Mouse (Mus musculus): ENCODE measurements around the gene Ampd1. TPM values are rescaled to one million over a fixed set of nuclear protein-coding genes. Genes with fewer than 3 reads are reported as not detected.

The Ampd1 gene
- polyA plus RNA-seq, 1 experiment, result 1.5 TPM

DNA sequence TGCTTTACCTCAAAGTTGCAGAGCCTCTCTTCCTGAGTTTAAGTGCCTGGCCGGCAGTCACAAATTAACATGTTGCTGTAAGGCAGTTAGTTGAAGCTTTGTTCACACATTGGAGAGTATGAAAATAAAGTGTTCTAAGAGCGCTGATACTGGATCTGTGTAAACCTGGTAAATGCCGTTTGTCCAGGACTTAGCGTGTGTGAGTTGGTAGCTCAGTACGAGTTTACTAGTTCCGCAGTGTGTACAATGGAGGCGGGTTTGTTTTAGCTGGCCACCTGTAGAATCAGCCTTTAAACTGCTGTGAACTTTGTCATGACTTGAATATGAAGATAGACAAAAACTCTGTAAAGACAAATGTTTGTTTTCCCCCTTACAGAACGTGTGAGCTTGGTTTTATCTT, 6.9 kb upstream of the Ampd1 start:
- Histone ChIP-seq H3K27me3 (ENCODE audit: control insufficient read depth, insufficient read depth, low read length) (no peaks in the 10 kb centered on the region), H3K36me3 (ENCODE audit: control insufficient read depth, insufficient read depth, low read length) (no peaks in the 10 kb centered on the region; the same call in 1 of the 2 replicates), H3K4me1 (ENCODE audit: control insufficient read depth, insufficient read depth, low read length) (no peaks in the 10 kb centered on the region), H3K27ac (ENCODE audit: control insufficient read depth, insufficient read depth, low read depth, low read length) (no peak overlapping the region), H3K4me3 (ENCODE audit: control insufficient read depth, low read depth, low read length) (no peak overlapping the region)
- TF ChIP-seq CTCF (IDR thresholded peaks at IDR 0.05; ENCODE audit: control insufficient read depth, insufficient read depth, insufficient replicate concordance, low read depth, low read length) (no peak), POLR2A (IDR thresholded peaks at IDR 0.05; ENCODE audit: control insufficient read depth, low read depth, low read length) (no peak)

DNA sequence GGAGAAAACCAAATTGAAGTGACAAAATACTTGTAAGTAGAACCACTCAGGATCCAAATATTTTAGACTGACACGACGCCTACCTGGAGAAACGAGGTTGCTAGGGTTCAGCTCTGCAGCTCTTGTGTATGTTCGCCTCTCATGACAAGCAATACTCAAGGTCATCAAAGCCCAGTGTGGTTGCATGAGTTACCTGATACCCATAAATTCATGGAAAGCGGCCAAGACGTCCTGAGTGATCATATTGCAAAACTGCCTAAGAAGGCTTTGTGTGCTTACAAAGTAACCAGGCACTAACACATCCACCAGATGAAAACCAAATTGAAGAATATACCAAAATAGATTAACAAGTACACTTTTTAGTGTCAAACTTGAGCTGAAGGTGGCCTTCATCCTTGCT, 4.8 kb upstream of the Ampd1 start:
- Histone ChIP-seq H3K4me1 (ENCODE audit: control insufficient read depth, insufficient read depth, low read length) (no peaks in the 10 kb centered on the region), H3K4me3 (ENCODE audit: control insufficient read depth, low read depth, low read length) (no peak overlapping the region), H3K27me3 (ENCODE audit: control insufficient read depth, insufficient read depth, low read length) (no peaks in the 10 kb centered on the region), H3K36me3 (ENCODE audit: control insufficient read depth, insufficient read depth, low read length) (no peaks in the 10 kb centered on the region; the same call in 1 of the 2 replicates), H3K27ac (ENCODE audit: control insufficient read depth, insufficient read depth, low read depth, low read length) (no peak overlapping the region)
- TF ChIP-seq POLR2A (IDR thresholded peaks at IDR 0.05; ENCODE audit: control insufficient read depth, low read depth, low read length), result no peak

DNA sequence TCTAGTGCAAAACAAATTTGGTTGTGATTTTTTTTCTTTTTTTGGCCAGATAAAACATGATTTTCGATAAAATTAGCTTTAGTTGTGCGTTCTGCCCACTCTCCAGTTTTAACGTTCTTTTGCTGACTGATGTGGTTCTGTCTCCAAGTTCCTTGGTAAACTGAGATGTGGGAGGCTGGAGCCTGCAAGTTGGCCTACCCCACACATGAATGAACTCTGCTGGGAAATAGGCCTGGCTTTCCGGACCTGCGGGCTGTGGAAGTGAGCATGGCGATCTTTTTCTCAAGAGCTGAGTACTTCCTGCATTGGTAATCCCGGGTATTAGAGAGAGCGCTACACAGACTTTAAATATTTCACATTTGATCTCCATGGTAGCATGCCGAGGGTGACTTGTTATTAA, 2.1 kb downstream of the Ampd1 start:
- Histone ChIP-seq H3K27ac (ENCODE audit: control insufficient read depth, insufficient read depth, low read depth, low read length) (no peak overlapping the region), H3K27me3 (ENCODE audit: control insufficient read depth, insufficient read depth, low read length) (no peaks in the 10 kb centered on the region), H3K4me1 (ENCODE audit: control insufficient read depth, insufficient read depth, low read length) (no peaks in the 10 kb centered on the region), H3K36me3 (ENCODE audit: control insufficient read depth, insufficient read depth, low read length) (no peaks in the 10 kb centered on the region), H3K4me3 (ENCODE audit: control insufficient read depth, low read depth, low read length) (no peak overlapping the region)
- no peak for TF ChIP-seq POLR2A (IDR thresholded peaks at IDR 0.05; ENCODE audit: control insufficient read depth, low read depth, low read length)

DNA sequence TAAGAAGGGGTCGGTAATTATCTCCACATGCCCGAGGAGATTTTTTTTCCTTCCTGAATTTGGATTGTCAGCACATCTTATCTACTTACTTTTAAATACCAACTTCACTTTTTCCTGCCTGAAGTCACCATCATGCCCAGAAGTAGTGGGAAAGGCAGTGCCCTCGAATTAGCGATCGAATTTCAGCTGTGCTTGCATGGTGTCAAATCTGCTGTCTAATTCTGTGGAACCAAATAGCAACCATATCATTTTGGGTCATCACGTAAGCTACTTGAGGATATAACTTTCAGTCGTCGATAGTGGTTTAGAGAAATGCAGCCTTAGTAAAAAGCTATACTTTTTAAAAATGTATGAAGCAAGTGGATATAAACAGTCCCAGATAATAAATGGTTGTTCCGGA, 2.7 kb downstream of the Ampd1 start:
- no peaks in the 10 kb centered on the region for H3K27me3 ChIP-seq (ENCODE audit: control insufficient read depth, insufficient read depth, low read length)
- H3K36me3 ChIP-seq (ENCODE audit: control insufficient read depth, insufficient read depth, low read length), result no peaks in the 10 kb centered on the region
- H3K4me1 ChIP-seq (ENCODE audit: control insufficient read depth, insufficient read depth, low read length), result no peaks in the 10 kb centered on the region
- no peak overlapping the region for H3K4me3 ChIP-seq (ENCODE audit: control insufficient read depth, low read depth, low read length)
- H3K27ac ChIP-seq (ENCODE audit: control insufficient read depth, insufficient read depth, low read depth, low read length), result no peak overlapping the region
- TF ChIP-seq CTCF (IDR thresholded peaks at IDR 0.05; ENCODE audit: control insufficient read depth, insufficient read depth, insufficient replicate concordance, low read depth, low read length) (no peak), POLR2A (IDR thresholded peaks at IDR 0.05; ENCODE audit: control insufficient read depth, low read depth, low read length) (no peak)

DNA sequence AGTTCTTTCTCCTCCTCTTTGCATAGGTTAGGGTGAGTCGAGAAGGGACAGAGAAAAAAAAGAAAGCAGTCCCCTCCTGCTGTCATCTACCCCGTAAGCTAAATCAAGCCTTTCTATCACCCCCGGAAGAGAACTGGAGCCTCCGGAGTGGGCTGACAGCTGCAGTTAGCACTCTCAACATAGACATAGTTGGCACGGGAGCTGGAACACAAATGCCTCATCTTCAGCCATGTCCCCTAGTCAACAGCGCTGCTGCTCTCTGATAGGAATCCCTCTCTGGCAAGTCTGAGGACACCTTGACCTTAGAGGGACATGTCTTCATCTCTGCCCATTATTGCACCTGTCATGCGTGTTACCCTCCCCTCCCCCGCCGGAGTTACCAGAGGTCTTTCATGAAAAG, 5.5 kb downstream of the Ampd1 start:
- no peaks in the 10 kb centered on the region for H3K27me3 ChIP-seq (ENCODE audit: control insufficient read depth, insufficient read depth, low read length)
- TF ChIP-seq POLR2A (IDR thresholded peaks at IDR 0.05; ENCODE audit: control insufficient read depth, low read depth, low read length) (no peak), CTCF (IDR thresholded peaks at IDR 0.05; ENCODE audit: control insufficient read depth, insufficient read depth, insufficient replicate concordance, low read depth, low read length) (no peak)

DNA sequence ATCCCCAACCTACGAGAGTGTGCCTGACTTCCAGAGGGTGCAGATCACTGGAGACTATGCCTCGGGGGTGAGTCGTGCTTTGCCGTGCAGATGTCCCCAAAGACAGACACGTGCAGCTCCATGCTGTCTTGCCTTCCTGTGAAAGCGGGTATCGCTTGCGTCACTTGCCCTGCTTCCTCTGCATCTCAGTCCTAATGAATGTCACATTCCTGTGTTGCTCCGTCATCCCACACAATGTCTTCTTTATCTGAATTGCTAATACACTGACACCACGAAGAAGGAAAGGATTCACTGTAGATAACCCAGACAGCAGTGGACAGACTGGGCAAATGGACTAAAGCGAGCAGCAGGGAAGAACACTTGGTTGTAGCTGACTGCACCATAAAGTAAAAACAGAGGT, 7.2 kb downstream of the Ampd1 start:
- H3K27ac ChIP-seq (ENCODE audit: control insufficient read depth, insufficient read depth, low read depth, low read length), result no peak overlapping the region
- TF ChIP-seq POLR2A (IDR thresholded peaks at IDR 0.05; ENCODE audit: control insufficient read depth, low read depth, low read length), result no peak
- no peak for TF ChIP-seq CTCF (IDR thresholded peaks at IDR 0.05; ENCODE audit: control insufficient read depth, insufficient read depth, insufficient replicate concordance, low read depth, low read length)
- H3K4me1 ChIP-seq (ENCODE audit: control insufficient read depth, insufficient read depth, low read length), result no peaks in the 10 kb centered on the region
- H3K27me3 ChIP-seq (ENCODE audit: control insufficient read depth, insufficient read depth, low read length), result no peaks in the 10 kb centered on the region
- no peak overlapping the region for H3K4me3 ChIP-seq (ENCODE audit: control insufficient read depth, low read depth, low read length)
- H3K36me3 ChIP-seq (ENCODE audit: control insufficient read depth, insufficient read depth, low read length), result no peaks in the 10 kb centered on the region

More for the DNA sequence above, 5.5 kb downstream of the Ampd1 start:
- no peaks in the 10 kb centered on the region for H3K36me3 ChIP-seq (ENCODE audit: control insufficient read depth, insufficient read depth, low read length)
- H3K4me1 ChIP-seq (ENCODE audit: control insufficient read depth, insufficient read depth, low read length), result no peaks in the 10 kb centered on the region
- no peak overlapping the region for H3K27ac ChIP-seq (ENCODE audit: control insufficient read depth, insufficient read depth, low read depth, low read length)
- H3K4me3 ChIP-seq (ENCODE audit: control insufficient read depth, low read depth, low read length), result no peak overlapping the region

DNA sequence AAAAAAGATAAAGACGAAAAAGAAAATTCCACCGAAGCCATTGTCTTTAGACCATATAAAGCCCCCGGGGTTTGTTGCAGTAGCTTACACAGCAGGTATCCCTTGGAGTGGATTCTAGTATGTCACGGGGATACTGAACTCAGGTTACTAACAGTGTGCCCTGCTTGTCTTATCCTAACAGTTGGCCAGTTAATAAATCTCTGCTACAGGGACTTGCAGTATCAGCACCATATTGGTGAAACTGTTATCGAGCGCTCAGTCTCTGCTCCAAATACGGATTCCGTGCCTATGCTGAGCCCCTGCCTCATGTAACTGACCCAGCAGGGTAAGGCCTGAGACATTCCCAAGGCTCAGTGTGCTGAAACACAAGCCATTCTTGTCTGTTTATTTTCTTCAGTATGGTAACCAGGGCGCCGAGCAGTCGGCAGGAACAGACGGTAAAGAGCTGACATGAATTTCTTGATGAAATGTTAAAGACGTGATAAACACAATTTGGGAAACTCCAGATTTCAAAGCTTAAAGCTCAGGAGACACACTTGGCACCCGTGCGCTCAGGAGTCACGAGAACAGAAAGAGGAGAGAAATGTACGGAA, 8.1 kb downstream of the Ampd1 start:
- Histone ChIP-seq H3K27ac (ENCODE audit: control insufficient read depth, insufficient read depth, low read depth, low read length) (no peak overlapping the region), H3K4me1 (ENCODE audit: control insufficient read depth, insufficient read depth, low read length) (no peaks in the 10 kb centered on the region), H3K36me3 (ENCODE audit: control insufficient read depth, insufficient read depth, low read length) (no peaks in the 10 kb centered on the region), H3K4me3 (ENCODE audit: control insufficient read depth, low read depth, low read length) (no peak overlapping the region), H3K27me3 (ENCODE audit: control insufficient read depth, insufficient read depth, low read length) (no peaks in the 10 kb centered on the region)
- TF ChIP-seq POLR2A (IDR thresholded peaks at IDR 0.05; ENCODE audit: control insufficient read depth, low read depth, low read length) (no peak), CTCF (IDR thresholded peaks at IDR 0.05; ENCODE audit: control insufficient read depth, insufficient read depth, insufficient replicate concordance, low read depth, low read length) (no peak)

DNA sequence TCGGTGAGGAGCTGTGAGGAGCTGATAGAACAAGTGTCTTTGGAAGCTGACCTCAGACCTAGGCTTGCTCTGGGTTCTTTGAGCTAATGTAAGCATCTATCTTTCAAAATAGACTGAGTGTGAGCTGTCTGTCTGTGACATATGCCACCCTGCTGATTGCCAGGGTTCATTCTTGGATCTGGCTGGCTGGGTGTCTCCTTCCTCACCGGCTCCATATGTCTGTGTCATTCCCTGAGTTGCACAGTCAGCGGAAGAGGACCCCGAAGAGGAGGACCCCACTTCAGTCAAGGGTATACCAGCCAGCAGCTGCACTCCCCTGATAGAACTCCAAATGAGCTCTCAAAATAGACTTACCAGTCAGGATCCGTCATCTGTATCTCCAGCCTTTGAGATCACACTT, 8.9 kb downstream of the Ampd1 start:
- Histone ChIP-seq H3K27me3 (ENCODE audit: control insufficient read depth, insufficient read depth, low read length) (no peaks in the 10 kb centered on the region), H3K36me3 (ENCODE audit: control insufficient read depth, insufficient read depth, low read length) (no peaks in the 10 kb centered on the region), H3K4me3 (ENCODE audit: control insufficient read depth, low read depth, low read length) (no peak overlapping the region), H3K27ac (ENCODE audit: control insufficient read depth, insufficient read depth, low read depth, low read length) (no peak overlapping the region), H3K4me1 (ENCODE audit: control insufficient read depth, insufficient read depth, low read length) (no peaks in the 10 kb centered on the region)
- TF ChIP-seq POLR2A (IDR thresholded peaks at IDR 0.05; ENCODE audit: control insufficient read depth, low read depth, low read length) (no peak), CTCF (IDR thresholded peaks at IDR 0.05; ENCODE audit: control insufficient read depth, insufficient read depth, insufficient replicate concordance, low read depth, low read length) (no peak)
